Mouse (Mus musculus): ENCODE data around the gene Trio.

DNA sequence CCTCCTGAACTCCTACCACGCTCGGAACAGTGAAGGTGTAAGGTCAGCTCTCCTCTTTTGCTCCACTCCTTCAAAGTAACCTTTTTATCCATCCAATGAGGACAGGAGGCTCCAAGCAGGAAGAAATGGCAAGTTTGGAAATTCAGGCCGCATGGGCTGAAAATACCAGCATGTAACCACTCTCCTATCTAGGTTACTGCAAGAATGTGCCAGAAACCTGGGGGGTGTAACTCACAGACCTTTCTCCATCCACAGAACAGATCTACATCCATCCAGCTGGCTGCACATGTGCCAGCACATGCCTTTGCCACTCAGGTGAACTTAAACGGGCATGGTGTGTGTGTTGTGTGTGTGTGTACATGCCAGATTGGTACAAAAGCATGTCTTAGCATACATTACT lies 28.9 kb downstream of the Trio start:
- TF ChIP-seq POLR2A (IDR thresholded peaks at IDR 0.05; ENCODE audit: low read depth, low read length) (no peak), CTCF (IDR thresholded peaks at IDR 0.05; ENCODE audit: extremely low read depth, insufficient read depth, insufficient read length, insufficient replicate concordance) (no peak)
